Mouse (Mus musculus): ENCODE results near the gene 1700122O11Rik. TPM values are rescaled to one million over a fixed set of nuclear protein-coding genes. Genes with fewer than 3 reads are reported as not detected.

Gene 1700122O11Rik
- not detected in 2 replicates for polyA plus RNA-seq (2012; rRNA removed; ENCODE audit: low replicate concordance)

DNA sequence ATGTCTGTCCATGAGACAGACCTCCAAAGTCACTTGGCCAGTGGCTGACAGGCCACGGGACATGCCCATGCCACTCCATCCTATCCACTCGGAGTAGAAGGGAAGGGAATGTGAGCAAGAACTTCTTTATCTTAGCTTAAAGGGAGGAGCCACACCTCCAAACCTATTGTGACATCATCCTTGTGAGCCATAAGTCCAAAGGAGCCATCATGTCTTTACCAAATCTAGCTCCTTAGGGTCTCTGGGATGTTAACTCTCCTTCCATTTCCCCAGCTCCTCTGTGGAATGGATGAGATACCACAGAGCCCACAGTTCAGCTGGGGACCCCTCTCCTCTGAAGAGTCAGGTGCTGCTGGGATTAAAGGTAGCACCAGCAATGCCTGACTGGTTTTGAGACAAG lies at the start of gene 1700122O11Rik:
1700122O11Rik (minus strand) TSS at position 101 of the 400 bp plus-strand sequence.

Other genes with a start within 250 kb of the 1700122O11Rik start
- 30.1 and 64.7 TPM in 2 replicates for gene Mdfi, start 203.6 kb downstream of the 1700122O11Rik start, polyA plus RNA-seq (2012; rRNA removed; ENCODE audit: low replicate concordance)
- gene Foxp4, start 113.6 kb downstream of the 1700122O11Rik start, polyA plus RNA-seq (2012; rRNA removed; ENCODE audit: low replicate concordance) = 53.5 and 160 TPM in 2 replicates
- gene 1700067P10Rik, start 51.0 kb upstream of the 1700122O11Rik start, polyA plus RNA-seq (2012; rRNA removed; ENCODE audit: low replicate concordance) = not detected in 2 replicates
- gene 9830107B12Rik, start 108.0 kb upstream of the 1700122O11Rik start, polyA plus RNA-seq (2012; rRNA removed; ENCODE audit: low replicate concordance) = 0.19 and 0.24 TPM in 2 replicates
- 0.85 and 4.0 TPM in 2 replicates for gene A530064D06Rik, start 129.0 kb upstream of the 1700122O11Rik start, polyA plus RNA-seq (2012; rRNA removed; ENCODE audit: low replicate concordance)
- gene Trem1, start 194.5 kb upstream of the 1700122O11Rik start, polyA plus RNA-seq (2012; rRNA removed; ENCODE audit: low replicate concordance) = 0.04 and 0.16 TPM in 2 replicates
- gene Trem3, start 209.5 kb upstream of the 1700122O11Rik start, polyA plus RNA-seq (2012; rRNA removed; ENCODE audit: low replicate concordance) = 0.20 and 0.23 TPM in 2 replicates
- gene Treml4, start 226.0 kb upstream of the 1700122O11Rik start, polyA plus RNA-seq (2012; rRNA removed; ENCODE audit: low replicate concordance) = 2.5 TPM in 2 replicates